Mouse (Mus musculus) intestine, embryonic 15.5 days (tissue): ENCODE data around the gene Foxn3. TPM values are rescaled to one million over a fixed set of nuclear protein-coding genes. Genes with fewer than 3 reads are reported as not detected.

Experiments
- ATAC-seq: fragments of 200-750 bp; cut with Nextera tagmentation; 2 replicates; pipeline ENCODE4 v1.8.0; 2017; ENCODE audit warnings: moderate TSS enrichment, moderate library complexity
- H3K27ac ChIP-seq: fragments of 300-500 bp; sonication (generic); 2 replicates; pipeline ENCODE4 v1.5.1; 2015; ENCODE audit warnings: mild to moderate bottlenecking, inconsistent platforms
- H3K27me3 ChIP-seq: fragments of 300-500 bp; sonication (generic); replicated peaks from 2 replicates; pipeline ENCODE4 v1.6.1; 2015; ENCODE audit warnings: inconsistent platforms
- H3K36me3 ChIP-seq: fragments of 300-500 bp; sonication (generic); 2 replicates; pipeline ENCODE4 v1.6.1; 2015; ENCODE audit warnings: inconsistent platforms
- H3K4me1 ChIP-seq: fragments of 300-500 bp; sonication (generic); replicated peaks from 2 replicates; pipeline ENCODE4 v1.6.1; 2015; ENCODE audit warnings: inconsistent platforms
- H3K4me2 ChIP-seq: fragments of 300-500 bp; sonication (generic); replicated peaks from 2 replicates; pipeline ENCODE4 v1.6.1; 2015; ENCODE audit warnings: mild to moderate bottlenecking, inconsistent platforms
- H3K4me3 ChIP-seq: fragments of 300-500 bp; sonication (generic); replicated peaks from 2 replicates; pipeline ENCODE4 v1.5.1; 2015; ENCODE audit warnings: inconsistent platforms
- H3K9ac ChIP-seq: fragments of 300-500 bp; sonication (generic); 2 replicates; pipeline ENCODE4 v1.6.1; 2015; ENCODE audit warnings: inconsistent platforms
- H3K9me3 ChIP-seq: fragments of 300-500 bp; sonication (generic); 2 replicates; pipeline ENCODE4 v1.6.1; 2016; ENCODE audit warnings: inconsistent platforms
- WGBS: fragments of 180-500 bp; shearing (Covaris S2); methylation state at CpG from one replicate; pipeline ENCODE4 v1.1.7; 2015; 5-methylcytosine and 5-hydroxymethylcytosine counted together
- polyA plus RNA-seq: library from polyadenylated mRNA; unstranded; fragments of >200 nt; fragmentation: Nextera tagmentation; extraction: Ambion mirVana; gene quantifications from 2 replicates; pipeline ENCODE4 v1.2.1, GENCODE M21; 2015

Foxn3 gene
- polyA plus RNA-seq, 1 experiment from 2014 or later, result 57.3 TPM

- H3K9me3 ChIP-seq, result no peaks in the 10 kb centered on the region
- no peaks in the 10 kb centered on the region for H3K4me1 ChIP-seq
- H3K9ac ChIP-seq, result no peak overlapping the region
- H3K27ac ChIP-seq, result no peak overlapping the region
- no peak overlapping the region for H3K4me2 ChIP-seq
- no peaks in the 10 kb centered on the region for H3K27me3 ChIP-seq
- H3K4me3 ChIP-seq, result no peak overlapping the region
- no peak for ATAC-seq
- whole genome bisulfite sequencing, result 43% methylated on average over 3 of the region's 3 CpGs
- H3K36me3 ChIP-seq, result no peaks in the 10 kb centered on the region
Observed at GRCm38 (mm10) chr12:99515481-99515880, 47.9 kb downstream of the Foxn3 start.

GRCm38 (mm10) chr12:99511644-99512043 lies 51.7 kb downstream of the Foxn3 start:
- Histone ChIP-seq H3K4me3 (no peak overlapping the region), H3K4me2 (no peak overlapping the region), H3K4me1 (no peaks in the 10 kb centered on the region), H3K9me3 (no peaks in the 10 kb centered on the region), H3K27ac (no peak overlapping the region), H3K27me3 (no peaks in the 10 kb centered on the region), H3K9ac (no peak overlapping the region), H3K36me3 (no peaks in the 10 kb centered on the region)
- 87% methylated on average over 5 of the region's 5 CpGs for WGBS
- ATAC-seq, result no peak

- 50% methylated on average over 5 of the region's 5 CpGs for WGBS
- H3K27me3 ChIP-seq, result no peaks in the 10 kb centered on the region
- no peaks in the 10 kb centered on the region for H3K4me1 ChIP-seq
- no peaks in the 10 kb centered on the region for H3K9me3 ChIP-seq
- no peak overlapping the region for H3K9ac ChIP-seq
- no peak overlapping the region for H3K4me2 ChIP-seq
- H3K36me3 ChIP-seq, result no peaks in the 10 kb centered on the region
- no peak overlapping the region for H3K4me3 ChIP-seq
- ATAC-seq, result no peak
- H3K27ac ChIP-seq, result no peak overlapping the region
Observed at GRCm38 (mm10) chr12:99510759-99511158, 52.6 kb downstream of the Foxn3 start.

- H3K27ac ChIP-seq, result no peak overlapping the region
- H3K27me3 ChIP-seq, result no peaks in the 10 kb centered on the region
- H3K4me2 ChIP-seq, result no peak overlapping the region
- ATAC-seq, result no peak
- no peaks in the 10 kb centered on the region for H3K9me3 ChIP-seq
- 77% methylated on average over 4 of the region's 4 CpGs for WGBS
- H3K4me1 ChIP-seq, result no peaks in the 10 kb centered on the region
- H3K4me3 ChIP-seq, result no peak overlapping the region
- H3K9ac ChIP-seq, result no peak overlapping the region
- no peaks in the 10 kb centered on the region for H3K36me3 ChIP-seq
Observed at GRCm38 (mm10) chr12:99502225-99502624, 61.2 kb downstream of the Foxn3 start.

GRCm38 (mm10) chr12:99498978-99499694 lies 64.2 kb downstream of the Foxn3 start:
- Histone ChIP-seq H3K27ac (no peak overlapping the region), H3K27me3 (no peaks in the 10 kb centered on the region), H3K9me3 (no peaks in the 10 kb centered on the region), H3K4me2 (no peak overlapping the region), H3K36me3 (no peaks in the 10 kb centered on the region), H3K4me1 (no peaks in the 10 kb centered on the region), H3K9ac (no peak overlapping the region), H3K4me3 (no peak overlapping the region)
- WGBS, result 65% methylated on average over 9 of the region's 9 CpGs
- no peak for ATAC-seq

- H3K27ac ChIP-seq, result no peak overlapping the region
- H3K4me3 ChIP-seq, result no peak overlapping the region
- no peaks in the 10 kb centered on the region for H3K9me3 ChIP-seq
- no peaks in the 10 kb centered on the region for H3K4me1 ChIP-seq
- H3K36me3 ChIP-seq, result no peaks in the 10 kb centered on the region
- ATAC-seq, result no peak
- H3K4me2 ChIP-seq, result no peak overlapping the region
- no peaks in the 10 kb centered on the region for H3K27me3 ChIP-seq
- no peak overlapping the region for H3K9ac ChIP-seq
- WGBS, result 68% methylated on average over 18 of the region's 18 CpGs
Observed at GRCm38 (mm10) chr12:99498189-99498977, 65.0 kb downstream of the Foxn3 start.

- H3K27ac ChIP-seq, result no peak overlapping the region
- no peak overlapping the region for H3K9ac ChIP-seq
- no peaks in the 10 kb centered on the region for H3K27me3 ChIP-seq
- WGBS, result 86% methylated on average over 3 of the region's 3 CpGs
- H3K4me3 ChIP-seq, result no peak overlapping the region
- no peaks in the 10 kb centered on the region for H3K9me3 ChIP-seq
- H3K4me1 ChIP-seq, result no peaks in the 10 kb centered on the region
- H3K36me3 ChIP-seq, result no peaks in the 10 kb centered on the region
- ATAC-seq, result no peak
- no peak overlapping the region for H3K4me2 ChIP-seq
Observed at GRCm38 (mm10) chr12:99496945-99497344, 66.4 kb downstream of the Foxn3 start.

GRCm38 (mm10) chr12:99490216-99490615 lies 73.2 kb downstream of the Foxn3 start:
- 75% methylated on average over 6 of the region's 6 CpGs for WGBS
- no peak overlapping the region for H3K4me2 ChIP-seq
- H3K27ac ChIP-seq, result no peak overlapping the region
- H3K4me3 ChIP-seq, result no peak overlapping the region
- H3K4me1 ChIP-seq, result no peaks in the 10 kb centered on the region
- no peak overlapping the region for H3K9ac ChIP-seq
- H3K27me3 ChIP-seq, result no peaks in the 10 kb centered on the region
- no peaks in the 10 kb centered on the region for H3K36me3 ChIP-seq
- no peaks in the 10 kb centered on the region for H3K9me3 ChIP-seq
- no peak for ATAC-seq

- no peak overlapping the region for H3K4me2 ChIP-seq
- no peak overlapping the region for H3K27ac ChIP-seq
- no peaks in the 10 kb centered on the region for H3K9me3 ChIP-seq
- H3K36me3 ChIP-seq, result no peaks in the 10 kb centered on the region
- WGBS, result 70% methylated on average over 4 of the region's 4 CpGs
- H3K4me3 ChIP-seq, result no peak overlapping the region
- no peaks in the 10 kb centered on the region for H3K27me3 ChIP-seq
- no peaks in the 10 kb centered on the region for H3K4me1 ChIP-seq
- no peak for ATAC-seq
- H3K9ac ChIP-seq, result no peak overlapping the region
Observed at GRCm38 (mm10) chr12:99489001-99489592, 74.3 kb downstream of the Foxn3 start.

GRCm38 (mm10) chr12:99480372-99480771 lies 83.0 kb downstream of the Foxn3 start:
- no peaks in the 10 kb centered on the region for H3K36me3 ChIP-seq
- 83% methylated on average over 3 of the region's 3 CpGs for WGBS
- H3K27ac ChIP-seq, result no peak overlapping the region
- H3K4me1 ChIP-seq, result no peaks in the 10 kb centered on the region
- 0 out of 2 replicates have a peak, but pooled peaks cover 3% of the 10 kb centered on the region for H3K27me3 ChIP-seq
- H3K9ac ChIP-seq, result no peak overlapping the region
- no peak overlapping the region for H3K4me3 ChIP-seq
- ATAC-seq, result no peak
- no peaks in the 10 kb centered on the region for H3K9me3 ChIP-seq
- no peak overlapping the region for H3K4me2 ChIP-seq

GRCm38 (mm10) chr12:99474176-99474575 lies 89.2 kb downstream of the Foxn3 start:
- H3K27me3 ChIP-seq, result no peaks in the 10 kb centered on the region
- no peak overlapping the region for H3K4me3 ChIP-seq
- H3K9me3 ChIP-seq, result no peaks in the 10 kb centered on the region
- H3K27ac ChIP-seq, result no peak overlapping the region
- no peak for ATAC-seq
- no peaks in the 10 kb centered on the region for H3K4me1 ChIP-seq
- 55% methylated on average over 5 of the region's 5 CpGs for WGBS
- H3K4me2 ChIP-seq, result no peak overlapping the region
- no peaks in the 10 kb centered on the region for H3K36me3 ChIP-seq
- H3K9ac ChIP-seq, result no peak overlapping the region

- H3K4me2 ChIP-seq, result no peak overlapping the region
- ATAC-seq, result no peak
- H3K9ac ChIP-seq, result no peak overlapping the region
- no peaks in the 10 kb centered on the region for H3K27me3 ChIP-seq
- H3K4me3 ChIP-seq, result no peak overlapping the region
- no peaks in the 10 kb centered on the region for H3K36me3 ChIP-seq
- 77% methylated on average over 10 of the region's 10 CpGs for WGBS
- H3K27ac ChIP-seq, result no peak overlapping the region
- H3K9me3 ChIP-seq, result no peaks in the 10 kb centered on the region
- no peaks in the 10 kb centered on the region for H3K4me1 ChIP-seq
Observed at GRCm38 (mm10) chr12:99473406-99474133, 89.8 kb downstream of the Foxn3 start.
